Mouse (Mus musculus) NIH3T3 (cell line): ENCODE measurements around the gene Dcbld1.
"Not testable (repeated sequence)": the region's sequence is repeated elsewhere in the genome, so short reads cannot be mapped to it uniquely, and the experiment has no call there.

ENCODE experiments used
- DNase-seq: peaks from one replicate; pipeline ENCODE4 v3.0.0-alpha.2; 2012; ENCODE audit warnings: low read depth

Dcbld1 gene

GRCm38 (mm10) chr10:52302271-52302670 lies 68.9 kb downstream of the Dcbld1 start:
- no peak for DNase-seq

GRCm38 (mm10) chr10:52304574-52304973 lies 71.2 kb downstream of the Dcbld1 start:
- peak; percentile 30 for DNase-seq

GRCm38 (mm10) chr10:52309196-52309595 lies 75.8 kb downstream of the Dcbld1 start:
- DNase-seq, result no peak

DNA sequence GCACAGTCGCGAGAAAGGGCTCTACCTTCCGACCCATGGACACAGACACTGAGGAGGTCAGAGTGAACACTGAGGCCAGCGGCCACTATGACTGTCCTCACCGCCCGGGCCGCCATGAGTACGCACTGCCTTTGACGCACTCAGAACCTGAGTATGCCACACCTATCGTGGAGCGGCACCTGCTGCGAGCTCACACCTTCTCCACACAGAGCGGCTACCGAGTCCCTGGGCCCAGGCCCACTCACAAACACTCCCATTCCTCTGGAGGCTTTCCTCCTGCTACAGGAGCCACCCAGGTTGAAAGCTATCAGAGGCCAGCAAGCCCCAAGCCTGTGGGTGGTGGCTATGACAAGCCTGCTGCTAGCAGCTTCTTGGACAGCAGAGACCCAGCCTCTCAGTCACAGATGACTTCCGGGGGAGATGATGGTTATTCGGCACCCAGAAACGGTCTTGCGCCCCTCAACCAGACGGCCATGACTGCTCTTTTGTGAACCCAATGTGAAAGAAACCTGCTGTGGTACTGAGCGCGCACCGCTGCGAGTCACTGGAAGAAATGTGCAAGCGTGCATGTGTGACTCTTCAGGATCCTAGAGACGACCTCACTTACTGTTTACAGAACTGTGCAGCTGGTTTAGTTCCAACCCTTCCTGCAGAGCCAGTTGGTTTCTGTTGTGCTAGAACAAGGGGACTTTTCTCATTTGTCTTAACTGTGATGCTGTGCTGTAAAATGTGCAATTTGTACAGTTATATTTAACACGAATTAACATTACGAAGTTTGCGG lies 86.3 kb downstream of the Dcbld1 start:
- no peak for DNase-seq

DNA sequence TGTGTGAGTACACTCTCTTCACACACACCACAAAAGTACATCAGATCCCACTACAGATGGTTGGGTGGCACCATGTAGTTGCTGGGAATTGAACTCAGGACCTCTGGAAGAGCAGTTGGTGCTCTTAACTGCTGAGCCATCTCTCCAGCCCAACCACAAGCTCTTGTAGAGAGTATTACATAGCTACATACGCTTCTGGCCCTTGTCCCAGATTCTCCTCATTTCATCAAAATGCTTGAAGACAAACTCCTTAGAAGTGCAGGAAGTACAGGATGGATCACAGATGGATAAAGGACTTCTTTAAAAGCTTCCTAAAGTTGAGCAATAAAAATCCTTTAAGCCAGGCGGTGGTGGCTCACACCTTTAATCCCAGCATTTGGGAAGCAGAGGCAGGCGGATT lies 88.5 kb downstream of the Dcbld1 start:
- DNase-seq, result peak; percentile 56

DNA sequence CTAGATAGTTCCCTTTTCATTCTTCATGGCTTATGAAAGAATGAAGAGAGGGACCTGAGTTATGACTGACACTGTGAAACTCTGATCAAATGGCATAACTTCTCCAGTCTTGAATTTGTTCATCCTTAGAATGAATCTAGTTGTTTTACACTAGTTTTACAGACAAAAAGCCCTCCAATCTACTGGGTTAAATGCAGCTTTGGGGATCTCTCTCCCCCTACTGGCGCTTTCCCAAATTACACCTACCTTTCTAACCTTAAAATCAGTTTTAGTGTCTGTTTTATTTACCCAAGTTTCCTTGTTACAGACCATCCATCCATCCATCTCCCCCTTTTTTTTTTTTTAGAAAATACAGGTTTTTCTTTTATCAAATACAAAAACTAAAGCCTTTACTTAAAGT lies 97.6 kb downstream of the Dcbld1 start:
- peak; percentile 78 for DNase-seq

DNA sequence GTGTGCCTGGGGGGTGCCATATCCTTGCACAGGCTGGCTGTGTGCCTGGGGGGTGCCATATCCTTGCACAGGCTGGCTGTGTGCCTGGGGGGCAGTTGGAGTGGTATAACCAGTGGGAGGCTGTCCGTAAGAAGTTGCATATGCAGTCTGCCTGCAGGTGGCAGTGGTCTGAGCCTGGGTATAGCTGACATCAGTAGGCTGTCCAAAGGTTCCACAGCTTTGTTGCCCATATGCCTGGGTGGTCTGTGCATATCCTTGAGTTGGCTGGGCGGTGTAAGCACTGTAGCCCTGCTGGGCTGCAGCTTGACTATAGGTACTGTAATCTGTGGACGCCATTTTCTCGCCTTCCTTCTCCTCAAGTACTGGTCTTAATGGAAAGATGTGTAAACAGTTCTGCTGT lies 109.9 kb downstream of the Dcbld1 start:
- DNase-seq, result not testable (repeated sequence)

- DNase-seq, result no peak
Observed at GRCm38 (mm10) chr10:52353184-52353583, 119.8 kb downstream of the Dcbld1 start.

- DNase-seq, result no peak
Observed at GRCm38 (mm10) chr10:52358467-52358866, 125.0 kb downstream of the Dcbld1 start, which contains the start of gene Gm26741. Gene Gm26741 (plus strand): TSS chr10:52358767.

DNA sequence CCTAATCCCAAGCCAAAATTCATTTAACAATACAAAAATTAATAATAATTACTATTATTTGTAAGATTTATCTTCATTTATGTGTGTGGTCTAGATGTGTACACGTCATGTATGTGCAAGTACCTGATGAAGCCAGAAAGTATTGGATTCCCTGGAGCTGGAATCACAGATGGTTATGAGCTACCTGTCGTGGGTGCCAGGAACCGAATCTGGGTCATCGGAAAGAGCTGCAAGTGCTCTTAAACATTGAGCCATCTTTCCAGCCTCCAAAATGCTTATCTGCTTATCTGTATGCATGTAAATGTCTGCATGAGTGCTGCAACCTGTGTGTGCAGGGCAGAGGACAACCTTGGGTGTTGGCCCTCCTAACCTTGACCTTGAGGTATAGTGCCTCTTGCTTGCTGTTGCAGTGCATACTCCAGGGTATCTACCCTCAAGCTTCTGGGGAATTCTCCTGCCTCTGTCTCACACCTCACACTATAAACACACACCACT lies 126.9 kb downstream of the Dcbld1 start:
- DNase-seq, result no peak

DNA sequence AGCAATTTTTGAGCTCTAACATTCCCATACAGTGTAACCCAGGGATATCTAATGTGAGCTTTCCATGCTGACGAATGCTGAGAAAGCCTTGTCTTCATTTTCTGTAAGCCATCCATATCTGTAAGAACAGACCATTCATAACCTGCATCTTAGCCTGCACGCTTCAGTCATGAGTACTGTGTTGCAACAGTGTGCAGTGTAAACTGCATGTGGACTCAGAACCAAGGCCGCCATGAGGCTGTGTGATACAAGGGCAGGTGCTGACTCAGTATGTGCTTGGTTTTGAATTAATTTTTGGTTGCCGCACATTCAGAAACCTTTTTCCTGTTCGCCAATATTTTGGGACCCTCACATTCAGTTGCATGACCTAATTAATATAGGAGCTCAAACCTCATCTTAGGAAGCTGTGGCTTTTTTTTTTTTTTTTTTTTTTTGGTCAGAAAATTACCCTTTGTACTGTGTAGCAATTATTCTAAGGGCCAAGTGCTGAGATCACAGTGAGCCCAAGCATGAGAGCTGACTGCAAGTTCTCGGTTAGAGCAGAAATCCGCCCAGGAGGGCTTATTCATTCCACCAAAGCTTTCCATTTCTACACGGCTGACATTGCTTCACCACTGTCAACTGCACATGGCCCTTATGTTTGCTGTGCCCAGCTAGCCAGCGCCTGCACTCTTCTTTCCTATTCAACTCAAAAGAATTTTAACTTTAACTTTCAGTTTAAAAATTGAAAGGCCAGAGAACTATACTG lies 127.6 kb downstream of the Dcbld1 start:
- DNase-seq, result no peak

DNA sequence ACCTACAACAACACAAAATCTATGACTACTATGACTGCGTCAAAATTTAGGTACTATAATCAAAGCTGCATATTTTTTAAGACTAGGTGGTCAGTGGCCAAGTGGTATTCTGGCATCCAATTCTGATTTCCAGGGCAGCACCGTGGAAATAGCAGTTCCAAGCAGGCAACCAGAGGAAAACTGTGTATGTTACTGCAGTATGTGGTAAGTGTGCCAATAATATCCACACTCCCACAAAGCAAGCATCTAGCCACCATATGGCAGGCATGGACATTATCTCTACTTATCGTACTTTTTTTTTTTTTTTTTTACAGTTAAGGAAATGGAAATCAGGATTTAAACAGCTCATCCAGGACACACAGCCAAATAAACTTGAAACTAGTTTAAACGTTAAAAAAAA lies 135.0 kb downstream of the Dcbld1 start:
- no peak for DNase-seq
